Mouse (Mus musculus) ovary, postnatal 10 days (tissue): ENCODE measurements at regions not wholly inside any gene's neighbourhood (a gene's known extent, or its start where the extent isn't known, plus 50 kb on each side); places are given as distances from the start of the nearest gene placed in this dataset.
A peak's percentile ranks its signal among the peaks of the same experiment; 100 is the strongest.

ENCODE experiments used
- DNase-seq: peaks from one replicate; pipeline ENCODE4 v3.0.0; 2022; ENCODE audit warnings: low spot score

DNA sequence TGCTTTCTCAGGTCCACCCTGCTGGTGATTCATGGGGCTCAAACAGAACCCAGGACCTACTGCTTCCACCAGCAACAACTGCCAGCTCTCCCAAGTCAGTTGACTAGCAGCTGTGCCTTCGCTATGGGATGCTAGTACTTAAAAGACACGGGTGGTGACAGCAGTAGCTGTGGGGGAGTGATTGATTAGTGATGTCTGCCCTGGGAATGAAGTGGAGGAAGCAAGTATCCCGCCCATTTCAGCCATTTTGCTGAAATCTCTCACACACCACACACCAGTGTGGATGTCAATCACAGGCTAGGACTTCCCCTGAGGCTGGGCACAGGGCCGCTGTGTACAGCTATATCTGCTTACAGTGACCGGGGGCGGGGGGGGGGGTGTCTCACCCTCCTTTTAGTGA is 153.2 kb downstream of the Matn1 start:
- DNase-seq = no peak

DNA sequence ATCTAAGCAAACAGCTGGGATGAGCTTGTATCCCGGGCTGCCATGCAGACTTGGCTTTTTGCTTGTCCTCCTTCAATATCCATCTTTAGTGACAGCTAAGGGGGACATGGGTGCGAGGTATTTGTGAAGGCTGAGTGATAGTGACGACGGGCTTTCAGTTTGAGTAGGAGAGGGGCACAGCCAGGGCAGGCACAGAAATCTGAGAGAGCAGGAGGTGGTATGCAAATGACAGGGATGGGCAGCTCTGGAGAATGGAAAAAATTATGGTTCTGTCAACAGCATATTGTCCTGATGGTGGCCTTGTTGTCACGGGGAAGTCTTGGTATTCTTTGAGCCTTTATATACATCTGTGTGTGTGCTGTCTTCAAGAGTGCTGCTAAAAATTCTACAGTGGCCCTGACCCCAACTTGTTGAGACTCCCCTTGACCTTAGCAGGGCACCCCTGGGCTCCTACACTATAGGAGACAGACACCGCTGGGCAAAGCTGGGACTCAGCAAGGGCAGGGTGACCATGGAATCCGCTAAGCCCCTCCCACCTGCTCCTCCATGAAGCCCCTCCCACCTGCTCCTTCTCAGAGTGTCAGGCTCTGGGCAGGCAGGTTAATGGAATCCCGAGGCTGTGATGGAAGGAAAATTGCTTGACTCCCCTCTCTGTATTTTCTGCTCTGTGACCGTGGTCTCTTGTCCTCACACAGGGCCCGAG is 156.1 kb downstream of the Matn1 start:
- DNase-seq = no peak

DNA sequence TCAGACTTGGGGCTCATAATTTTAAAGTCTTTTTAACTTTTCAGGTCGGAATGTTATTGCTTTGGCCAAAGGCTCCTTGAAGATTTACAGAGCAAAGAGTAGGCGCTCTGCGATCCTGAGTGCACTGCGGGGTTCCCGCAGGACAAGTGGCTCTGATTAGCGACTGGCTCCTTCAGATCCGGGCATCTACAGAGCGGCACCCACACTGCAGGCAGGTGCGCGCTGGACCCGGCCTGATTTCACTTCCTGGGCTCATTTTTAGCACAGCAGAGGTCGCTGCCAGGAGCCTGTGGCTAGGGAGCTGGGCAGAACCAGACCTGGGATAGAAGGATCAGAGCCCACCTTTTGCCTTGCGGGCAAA is 156.6 kb downstream of the Matn1 start:
- no peak for DNase-seq

DNA sequence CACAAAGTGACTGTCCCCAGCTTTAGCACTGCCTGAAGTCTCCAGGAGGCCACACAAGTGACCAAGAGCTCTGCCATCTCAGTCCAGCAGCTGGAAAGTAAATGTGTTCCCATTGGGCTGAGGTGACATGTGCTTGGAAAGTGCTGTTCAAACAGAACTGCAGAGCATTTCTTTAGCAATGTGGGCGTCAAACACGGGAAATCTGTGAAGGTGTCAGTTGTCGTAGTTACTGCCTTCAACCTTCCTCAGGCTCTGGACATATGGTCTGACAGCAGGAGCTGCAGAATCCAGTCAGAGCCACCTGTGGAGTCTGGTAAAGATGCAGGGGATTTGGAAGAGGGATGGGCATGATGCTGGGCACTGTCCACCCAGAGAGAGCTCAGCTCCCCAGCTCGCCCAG is 158.0 kb downstream of the Matn1 start:
- DNase-seq = no peak

DNA sequence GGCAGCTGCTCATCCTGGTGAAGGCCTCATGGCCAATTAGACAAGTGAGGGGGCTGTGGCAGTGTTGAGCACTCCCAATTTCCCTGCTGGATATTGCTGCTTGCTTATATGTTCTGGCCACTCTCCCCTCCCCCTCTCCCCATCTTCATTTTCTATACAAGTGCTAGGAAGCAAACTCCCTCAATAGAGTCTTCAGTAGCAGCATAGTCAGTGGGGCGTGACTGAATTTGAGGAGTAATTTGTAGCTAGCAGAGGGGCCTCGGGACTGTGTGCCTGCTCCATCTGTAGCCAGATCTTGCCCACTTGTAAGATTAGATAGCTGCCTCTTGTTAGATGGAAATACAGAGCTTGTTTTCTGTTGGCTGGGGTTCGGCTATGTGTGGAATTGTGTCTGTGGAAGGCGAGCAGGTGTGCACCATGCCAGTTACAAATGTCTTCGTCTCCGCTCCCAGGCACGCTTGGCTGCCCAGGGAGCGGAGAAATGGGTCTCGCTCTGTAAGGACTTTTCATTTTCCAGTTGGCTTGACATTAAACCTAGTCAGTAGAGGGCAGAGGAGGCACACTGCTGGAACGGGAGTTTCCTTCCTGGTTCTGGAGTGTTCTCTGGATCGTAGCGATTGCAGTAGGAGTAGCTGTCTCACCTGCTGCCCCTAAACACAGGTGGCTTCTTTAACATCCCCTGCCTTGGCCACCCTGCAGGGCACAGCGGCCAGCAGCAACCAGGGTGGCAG is 163.1 kb downstream of the Matn1 start:
- DNase-seq = no peak

DNA sequence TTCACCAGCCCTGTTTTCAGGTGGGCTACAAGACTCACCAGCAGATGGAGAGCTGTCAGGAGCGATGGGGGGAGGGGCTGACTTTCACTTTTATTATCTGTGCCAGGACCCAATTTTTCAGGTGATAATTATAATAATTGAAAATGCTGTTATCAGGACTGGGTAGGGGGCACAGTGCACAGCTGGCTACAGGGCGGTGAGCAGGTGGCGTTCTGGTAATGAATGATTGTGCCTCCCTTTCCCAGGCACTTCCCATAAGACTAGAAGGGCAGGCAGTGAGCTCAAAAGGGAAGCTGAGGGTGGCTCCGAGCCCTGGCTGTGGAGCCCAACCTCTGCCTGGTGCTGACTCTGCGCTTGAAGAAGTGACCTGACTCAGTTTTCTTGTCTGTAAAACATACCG is 168.4 kb downstream of the Matn1 start:
- DNase-seq = no peak

DNA sequence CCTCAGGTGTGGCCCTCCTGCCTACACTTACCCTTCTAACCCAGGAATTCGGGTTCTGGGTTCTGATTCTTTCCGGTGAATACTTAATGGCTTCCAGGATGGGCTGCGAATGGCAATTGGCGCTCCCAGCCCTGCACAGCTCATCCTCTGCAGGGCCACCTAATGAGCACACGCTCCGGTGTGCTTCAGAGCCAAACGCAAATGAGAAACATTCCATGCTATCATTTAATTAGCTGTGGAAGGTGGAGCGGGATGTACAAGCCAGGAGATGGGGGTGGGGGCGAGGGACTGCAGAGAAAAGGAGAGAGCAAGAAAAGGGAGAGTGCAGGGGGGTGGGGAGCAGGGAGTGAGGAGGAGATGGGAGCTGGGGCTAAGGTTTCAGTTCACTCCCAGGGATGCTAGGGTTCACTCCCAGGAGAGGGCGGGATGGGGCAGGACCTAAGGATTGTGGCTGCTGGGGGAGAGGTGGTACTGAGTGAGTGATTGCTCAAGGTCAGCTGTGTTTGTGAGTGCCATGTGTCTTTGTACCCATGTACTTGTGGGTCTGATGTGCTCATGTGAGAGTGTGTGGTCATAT is 169.6 kb downstream of the Matn1 start:
- DNase-seq = no peak

GRCm38 (mm10) chr4:131115247-131115646 is 171.1 kb downstream of the Matn1 start:
- peak; percentile 60 for DNase-seq

- no peak for DNase-seq
Measured at GRCm38 (mm10) chr4:131118586-131118985, 174.4 kb downstream of the Matn1 start.

DNA sequence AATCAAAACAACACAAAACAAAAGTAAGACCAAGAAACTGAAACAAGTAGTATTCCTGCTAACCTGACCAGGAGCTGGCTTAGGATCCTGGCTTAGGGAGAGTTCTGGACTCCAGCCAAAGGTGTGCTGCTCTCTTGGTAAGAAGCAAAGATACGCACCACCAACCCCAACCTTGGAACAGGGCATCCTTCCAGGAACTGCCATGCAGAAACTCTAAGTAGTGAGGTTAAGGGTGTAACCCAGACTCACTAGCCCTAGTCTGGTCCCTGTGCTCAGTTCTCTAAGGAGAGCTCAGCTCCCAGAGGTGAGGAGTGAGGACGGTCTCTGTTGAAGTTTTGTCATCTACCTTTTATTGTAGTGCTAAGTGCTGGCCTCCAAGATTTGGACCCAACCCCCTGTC is 175.4 kb downstream of the Matn1 start:
- DNase-seq = no peak

- no peak for DNase-seq
Measured at GRCm38 (mm10) chr4:131120680-131121079, 176.5 kb downstream of the Matn1 start.

DNA sequence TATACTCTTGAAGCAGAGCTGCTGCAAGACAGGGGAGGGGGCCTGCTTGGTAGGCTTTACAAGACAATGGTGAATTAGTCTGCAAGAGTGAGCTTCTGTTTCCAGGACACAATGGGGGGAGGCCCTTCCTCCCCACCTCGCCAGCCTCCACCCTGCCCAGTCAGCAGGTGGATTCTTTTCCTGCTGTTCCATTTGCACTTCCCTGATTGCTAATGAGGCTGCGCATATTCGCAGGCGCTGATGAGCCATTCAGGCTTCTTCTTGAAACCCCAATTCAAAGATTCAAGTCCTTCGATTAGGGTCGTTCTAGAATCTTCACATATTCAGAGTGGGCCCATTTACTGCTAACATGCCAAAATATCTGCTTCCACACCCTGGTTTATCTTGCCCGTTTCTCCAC is 181.8 kb downstream of the Matn1 start:
- no peak for DNase-seq

- DNase-seq = no peak
Measured at GRCm38 (mm10) chr4:131126901-131127300, 182.7 kb downstream of the Matn1 start.

DNA sequence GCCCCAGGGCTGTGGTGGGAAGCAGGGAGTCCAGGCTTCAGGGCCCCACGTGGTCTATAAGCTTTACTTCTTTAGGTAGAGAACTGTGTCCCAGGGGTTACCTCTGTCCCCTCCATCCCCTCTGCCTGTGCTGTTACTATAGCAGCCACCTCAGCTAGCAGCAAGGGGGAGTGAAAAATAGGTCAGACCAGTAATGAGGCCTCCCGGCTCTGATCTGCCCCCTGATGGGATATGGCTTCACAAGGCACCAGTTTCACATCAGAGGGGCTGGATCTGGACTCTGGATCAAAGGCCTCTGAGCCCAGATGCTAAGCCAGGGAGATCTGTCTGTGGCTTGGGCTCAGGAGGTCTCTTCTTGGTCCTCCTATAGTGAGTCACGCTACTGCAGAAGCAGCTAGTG is 184.5 kb downstream of the Matn1 start:
- no peak for DNase-seq

DNA sequence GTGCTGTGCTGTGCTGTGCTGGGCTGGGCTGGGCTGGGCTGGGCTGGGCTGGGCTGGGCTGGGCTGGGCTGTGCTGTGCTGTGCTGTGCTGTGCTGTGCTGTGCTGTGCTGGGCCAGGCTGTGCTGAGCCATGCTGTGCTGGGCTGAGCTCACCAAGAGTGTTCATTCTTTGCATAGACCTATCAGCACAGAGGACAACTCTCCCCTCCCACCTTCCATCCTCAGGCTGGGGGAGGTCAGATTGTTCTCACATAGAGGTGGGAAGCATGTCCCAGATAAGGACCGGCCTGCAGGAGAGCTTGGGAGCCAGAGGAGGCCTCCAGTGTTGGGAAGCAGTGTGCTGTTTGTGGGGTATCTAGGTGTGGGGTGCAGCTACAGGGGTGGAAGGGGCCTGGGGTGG is 188.0 kb downstream of the Matn1 start:
- DNase-seq = no peak

GRCm38 (mm10) chr4:131132781-131133180 is 188.6 kb downstream of the Matn1 start:
- no peak for DNase-seq

DNA sequence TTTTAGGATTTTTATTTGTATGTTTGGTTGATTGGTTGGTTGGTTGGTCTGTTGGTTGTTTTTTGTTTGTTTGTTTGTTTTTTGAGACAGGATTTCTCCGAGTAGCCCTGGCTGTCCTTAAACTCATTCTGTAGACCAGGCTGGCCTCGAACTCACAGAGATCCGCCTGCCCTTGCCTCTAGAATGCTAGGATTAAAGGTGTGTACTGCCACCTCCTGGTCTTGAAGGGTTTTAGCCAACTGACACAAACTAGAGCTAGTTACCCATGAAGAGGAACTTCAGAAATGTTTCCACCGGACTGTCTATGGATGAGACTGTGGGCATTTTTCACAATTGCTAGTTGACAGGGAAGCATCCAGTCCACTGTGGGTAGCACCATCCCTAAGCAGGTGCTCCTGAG is 191.7 kb downstream of the Matn1 start:
- no peak for DNase-seq

DNA sequence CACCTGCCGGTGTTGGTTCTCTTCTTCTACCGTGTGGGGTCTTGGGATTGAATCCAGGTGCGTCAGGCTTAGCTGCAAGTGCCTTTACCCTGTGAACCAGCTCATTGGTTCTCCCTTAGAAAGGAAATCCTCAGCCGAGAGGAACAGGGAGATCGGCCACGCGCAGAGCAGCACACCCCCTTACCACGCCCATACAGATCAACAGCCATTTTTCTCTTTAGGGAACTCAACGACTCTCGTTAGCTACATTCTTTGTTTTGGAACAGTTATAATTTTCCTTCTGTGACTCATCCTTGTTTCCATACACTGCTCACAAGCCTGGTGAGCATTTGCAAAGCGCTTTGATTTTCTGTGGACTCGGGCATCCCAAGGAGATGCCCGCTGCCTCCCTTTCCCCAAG is 194.7 kb downstream of the Matn1 start:
- no peak for DNase-seq

DNA sequence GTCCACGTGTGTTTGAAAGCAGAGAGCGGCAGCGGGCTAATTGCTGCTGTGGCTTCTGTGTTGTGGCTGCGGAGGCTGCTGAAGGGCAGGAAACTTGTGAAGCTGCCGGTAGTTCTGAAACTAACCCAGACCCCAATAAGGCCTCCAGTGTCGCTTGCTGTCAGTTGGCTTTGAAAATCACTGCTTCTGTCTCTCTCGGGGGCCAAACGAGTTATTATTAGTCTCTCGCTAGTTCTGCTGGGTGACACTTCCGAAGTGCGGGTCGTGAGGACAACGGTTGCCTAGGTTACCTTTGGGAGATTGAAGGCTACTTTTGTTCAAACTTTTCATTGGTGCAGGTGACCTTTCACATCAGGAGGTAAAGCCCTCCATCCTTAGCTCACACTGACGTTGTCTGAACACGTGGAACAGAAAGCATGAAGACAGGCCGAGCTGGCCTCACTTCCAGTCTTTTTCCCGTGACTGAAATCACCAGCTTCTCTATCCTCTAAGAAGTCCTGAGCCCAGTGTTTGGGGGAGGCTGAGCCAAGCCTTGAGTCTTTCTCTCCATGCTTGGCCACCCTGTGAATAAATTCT is 197.8 kb downstream of the Matn1 start:
- DNase-seq = no peak

GRCm38 (mm10) chr4:131145507-131145906 is 201.3 kb downstream of the Matn1 start:
- DNase-seq = no peak

DNA sequence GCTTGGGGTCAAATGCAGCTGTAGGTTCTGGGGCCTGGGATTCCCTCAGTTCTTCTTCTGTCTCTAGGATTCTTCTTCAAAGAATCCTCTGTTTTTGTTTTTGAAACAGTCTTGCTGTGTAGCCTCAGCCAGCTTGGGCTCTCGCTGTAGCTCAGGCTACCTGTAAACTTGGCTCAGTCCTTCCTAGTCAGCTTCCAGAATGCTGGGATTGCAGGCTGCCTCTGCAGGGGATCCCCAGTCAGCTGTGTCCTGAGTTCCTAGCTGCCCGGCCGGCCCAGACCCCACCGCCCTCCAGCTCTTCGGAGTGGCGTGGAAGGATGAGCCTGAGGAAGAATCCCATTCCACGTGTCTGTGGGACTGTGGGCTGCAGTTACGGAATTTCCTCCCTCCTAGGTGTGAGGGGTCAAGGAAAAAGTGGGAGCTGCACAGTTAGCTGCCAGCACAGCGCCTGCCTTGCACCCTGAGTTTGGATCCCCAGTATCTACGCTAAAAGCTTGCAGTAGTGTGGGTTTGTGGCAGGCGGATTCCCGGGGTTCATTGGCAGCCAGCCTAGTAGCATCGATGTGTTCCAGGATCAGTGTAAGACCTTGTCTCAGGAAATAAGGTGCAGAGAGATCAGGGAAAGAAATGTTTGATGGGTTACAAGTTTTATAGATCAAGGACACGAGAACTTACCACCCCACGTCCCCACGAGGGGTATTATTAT is 204.0 kb downstream of the Matn1 start:
- no peak for DNase-seq

DNA sequence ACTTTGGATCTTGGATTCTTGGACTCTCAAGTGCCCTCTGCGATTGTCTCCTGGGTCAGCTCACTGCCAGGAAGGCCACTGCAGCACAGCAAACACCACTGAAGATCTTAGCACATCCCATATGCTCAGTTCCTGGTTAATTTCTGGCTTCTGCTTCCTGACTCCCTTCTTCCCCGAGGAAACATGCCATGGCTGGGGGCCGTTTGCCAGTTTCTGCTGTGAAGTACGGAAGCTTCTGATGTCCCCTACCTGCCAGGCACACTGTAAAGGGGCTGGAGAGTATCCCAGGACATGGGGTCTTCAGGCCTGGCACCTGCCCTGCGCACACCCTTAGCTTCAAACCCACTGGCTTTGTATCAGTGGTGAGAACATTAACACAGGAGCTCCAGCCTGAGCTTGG is 205.3 kb downstream of the Matn1 start:
- no peak for DNase-seq

- no peak for DNase-seq
Measured at GRCm38 (mm10) chr4:131159712-131160111, 215.5 kb downstream of the Matn1 start.
